Mouse (Mus musculus) liver, adult (tissue): ENCODE measurements at regions not wholly inside any gene's neighbourhood (a gene's known extent, or its start where the extent isn't known, plus 50 kb on each side); places are given as distances from the start of the nearest gene placed in this dataset.

ENCODE experiments used
- GATA4 ChIP-seq: IDR thresholded peaks from 2 replicates; pipeline ENCODE4 v1.6.1; 2014; ENCODE audit warnings: mild to moderate bottlenecking, low read length; ENCODE audit not compliant: insufficient replicate concordance

DNA sequence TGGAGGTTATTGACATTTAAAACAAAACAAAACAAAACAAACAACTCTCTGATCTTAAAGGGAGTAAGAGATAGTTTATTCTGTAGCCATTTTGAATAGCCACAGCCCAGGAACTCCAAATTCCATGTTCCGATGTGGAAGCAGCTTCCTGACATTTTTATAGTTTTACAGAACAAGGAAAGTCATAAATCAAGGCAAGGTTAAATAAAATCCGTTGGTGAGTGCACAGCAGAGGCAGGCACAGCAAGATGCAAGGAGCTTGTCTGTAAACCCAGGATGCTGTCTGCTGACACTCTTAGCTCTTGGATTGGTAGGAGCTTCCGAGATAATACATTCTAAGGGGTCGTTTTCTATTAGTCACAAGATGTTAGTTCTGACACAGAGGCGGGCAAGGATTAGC lies 145.1 kb upstream of the Plekha5 start:
- TF ChIP-seq GATA4: no peak

DNA sequence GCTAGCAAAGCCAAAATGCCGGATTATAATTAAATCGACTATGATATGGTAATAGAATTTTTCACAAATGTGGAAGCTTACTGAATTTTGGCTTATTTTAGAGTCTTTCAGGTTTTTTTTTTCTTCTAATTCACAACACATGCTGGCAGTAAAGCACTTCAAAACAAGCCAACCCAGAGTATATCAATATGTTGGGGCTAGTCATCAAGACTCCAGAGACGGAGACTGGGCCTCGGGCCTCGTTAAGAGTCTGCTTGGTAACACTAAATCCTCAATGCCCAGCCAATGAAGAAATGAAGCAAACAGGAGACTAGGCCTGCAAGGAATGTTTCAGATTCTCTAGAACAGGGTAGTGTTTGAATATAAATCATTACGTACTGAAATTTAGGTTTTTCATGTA lies 153.3 kb upstream of the Plekha5 start:
- no peak for TF ChIP-seq GATA4

DNA sequence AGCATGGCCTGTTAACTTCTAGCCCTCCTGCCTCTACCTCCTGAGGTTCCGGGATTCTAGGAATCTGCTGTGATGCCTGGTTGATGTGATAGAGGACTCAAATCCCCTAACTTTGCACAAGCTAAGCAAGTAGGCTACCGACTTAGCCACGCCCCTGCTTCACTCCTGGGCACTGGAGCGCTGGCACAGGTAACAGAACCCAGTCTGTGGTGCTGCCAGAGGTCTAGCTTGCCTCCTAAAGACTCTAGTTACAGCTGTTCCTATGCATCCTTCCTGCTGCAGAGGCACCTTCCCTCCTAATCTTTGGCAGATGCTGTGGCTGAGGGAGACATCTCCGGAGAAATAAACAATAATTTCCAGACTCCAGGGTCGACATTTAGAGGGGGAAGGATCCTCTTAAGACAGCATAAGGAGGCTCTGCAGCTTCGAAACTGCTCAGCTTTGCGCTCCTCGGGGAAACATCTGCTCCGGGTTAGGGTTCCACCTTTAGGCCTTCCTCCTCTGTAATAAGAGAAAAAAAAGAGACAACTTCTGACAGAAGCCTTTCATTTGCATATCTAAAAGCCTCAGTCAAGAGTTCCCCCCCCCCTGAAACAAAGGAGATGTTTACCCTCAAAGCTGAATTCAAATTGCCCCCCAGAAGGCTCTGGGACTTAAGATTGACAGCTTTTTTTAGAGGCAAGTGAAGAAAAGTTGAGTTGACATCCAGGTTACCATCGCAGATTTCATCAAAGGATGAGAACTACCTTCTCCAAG lies 155.4 kb upstream of the Plekha5 start:
- TF ChIP-seq GATA4: no peak

DNA sequence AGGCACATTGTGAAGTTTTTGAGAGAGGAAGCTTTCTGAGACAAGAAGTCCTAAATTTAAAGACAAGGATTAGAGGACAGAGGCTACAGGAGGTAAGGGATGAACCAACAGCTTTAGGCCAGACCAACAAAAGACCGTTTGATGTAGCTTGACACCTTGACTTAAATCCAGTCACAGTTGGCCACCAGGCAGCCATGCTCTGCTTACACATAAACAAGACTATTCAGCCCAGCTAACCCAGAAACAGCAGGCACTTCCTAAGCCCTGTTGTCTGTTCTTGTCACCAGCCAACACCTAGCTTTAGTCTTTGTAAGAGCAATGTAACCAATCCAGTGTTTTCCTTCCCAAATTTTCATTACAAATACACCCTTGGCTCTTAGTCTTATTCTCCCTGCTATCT lies 159.9 kb upstream of the Plekha5 start:
- no peak for TF ChIP-seq GATA4

DNA sequence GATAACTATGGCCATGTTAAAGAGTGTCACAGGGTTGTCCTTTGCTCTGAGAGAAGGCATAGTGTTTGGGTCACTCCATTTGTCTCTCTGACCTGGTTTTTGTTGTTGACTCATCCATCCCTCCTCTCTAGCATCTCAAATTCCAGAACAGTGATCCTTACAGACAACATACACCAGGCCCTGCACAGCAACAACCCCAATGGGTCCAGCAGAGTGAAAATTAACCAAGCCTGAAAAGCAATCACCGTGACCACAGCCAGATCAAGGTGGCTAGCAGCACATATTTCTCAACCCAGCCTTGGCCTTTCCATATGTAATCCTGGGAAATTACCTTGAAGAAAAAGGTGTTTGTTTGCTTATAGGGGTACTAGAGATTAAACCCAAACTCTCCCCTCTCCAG lies 162.0 kb upstream of the Plekha5 start:
- no peak for TF ChIP-seq GATA4

DNA sequence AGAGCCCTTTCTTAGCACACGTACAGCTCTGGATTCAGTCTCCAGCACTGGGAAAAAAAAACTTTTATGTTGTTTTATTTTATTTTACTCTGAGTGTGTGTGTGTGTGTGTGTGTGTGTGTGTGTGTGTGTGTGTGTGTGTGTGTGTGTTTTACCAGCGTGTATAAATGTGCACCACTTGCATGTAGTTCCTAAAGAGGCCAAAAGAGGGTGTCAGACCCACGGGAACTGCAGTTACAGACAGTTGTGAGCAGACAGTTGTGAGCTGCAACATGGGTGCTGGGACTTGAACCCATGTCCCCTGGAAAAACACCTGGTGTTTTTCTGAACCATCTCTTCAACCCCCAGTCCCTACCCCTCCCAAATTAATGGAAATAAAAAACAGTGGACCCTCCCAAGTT lies 165.1 kb upstream of the Plekha5 start:
- no peak for TF ChIP-seq GATA4

DNA sequence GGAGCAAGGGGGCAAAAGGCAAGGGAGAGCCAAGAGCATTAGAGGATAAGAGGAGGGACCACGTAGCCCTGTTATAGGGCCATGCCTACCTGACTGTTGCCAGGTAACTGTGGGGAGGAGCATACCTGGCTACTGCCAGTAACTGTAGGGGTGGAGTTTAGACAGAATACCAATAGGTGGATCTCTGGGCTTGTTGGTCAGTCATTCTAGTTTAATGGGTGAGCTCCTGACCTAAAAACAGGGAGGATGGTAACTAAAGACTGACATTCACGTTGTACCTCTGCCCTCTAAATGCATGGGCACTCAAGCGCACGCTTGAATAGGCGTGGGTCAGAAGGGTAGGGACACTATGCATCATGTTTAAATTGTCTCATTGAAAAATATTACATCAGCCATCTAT lies 165.8 kb upstream of the Plekha5 start:
- TF ChIP-seq GATA4: no peak

DNA sequence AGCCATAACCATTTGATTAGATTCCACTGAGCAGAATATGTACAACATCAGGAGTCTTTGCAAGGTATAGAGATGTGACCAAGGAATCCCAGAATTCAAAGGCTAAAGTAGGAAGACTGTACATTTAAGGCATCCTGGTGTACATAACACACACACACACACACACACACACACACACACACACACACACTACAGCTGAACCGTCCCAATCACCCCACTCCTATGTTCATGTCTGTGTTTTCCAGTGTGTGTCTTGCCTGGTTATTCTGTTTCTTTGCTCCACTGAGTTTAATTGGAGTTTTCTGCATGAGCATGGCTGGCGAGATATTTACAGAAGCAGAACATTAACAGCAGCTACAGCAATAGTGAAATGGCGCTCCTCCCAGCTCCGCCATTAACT lies 172.3 kb upstream of the Plekha5 start:
- no peak for TF ChIP-seq GATA4

DNA sequence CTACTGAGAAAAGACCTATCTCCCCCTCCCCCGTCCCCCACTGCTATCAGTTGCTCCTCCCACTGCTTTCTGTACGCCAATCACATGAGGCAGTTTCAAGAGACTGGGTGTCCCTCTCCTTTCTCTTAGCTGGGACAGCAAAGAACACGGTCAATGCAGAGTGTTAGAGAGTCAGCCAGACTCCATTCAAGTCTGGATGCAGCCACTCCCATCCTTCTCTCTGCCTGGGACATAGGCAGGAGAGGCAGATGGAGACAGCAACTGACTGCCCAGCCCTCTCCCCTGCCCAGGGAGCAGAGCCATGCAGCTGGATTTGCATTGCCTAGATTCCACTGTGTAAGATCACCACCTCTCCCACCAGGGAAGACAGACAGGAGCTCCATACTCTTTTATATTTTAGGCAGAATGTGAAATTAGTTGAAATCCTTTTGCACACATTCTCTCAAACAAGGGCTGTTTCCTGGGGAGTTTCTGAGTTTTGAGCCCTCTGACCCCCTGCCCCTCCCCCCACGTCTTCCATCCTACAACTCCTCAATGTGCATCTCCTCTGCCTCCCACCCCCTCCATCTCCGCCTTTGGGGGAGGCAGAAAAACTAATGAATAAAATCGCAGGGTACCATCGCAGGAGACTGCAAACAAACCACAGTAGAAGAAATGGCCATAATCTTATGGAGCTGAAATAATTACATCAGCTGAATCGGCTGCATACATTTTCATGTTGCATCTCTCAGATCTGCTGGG lies 180.3 kb upstream of the Plekha5 start:
- TF ChIP-seq GATA4: no peak

DNA sequence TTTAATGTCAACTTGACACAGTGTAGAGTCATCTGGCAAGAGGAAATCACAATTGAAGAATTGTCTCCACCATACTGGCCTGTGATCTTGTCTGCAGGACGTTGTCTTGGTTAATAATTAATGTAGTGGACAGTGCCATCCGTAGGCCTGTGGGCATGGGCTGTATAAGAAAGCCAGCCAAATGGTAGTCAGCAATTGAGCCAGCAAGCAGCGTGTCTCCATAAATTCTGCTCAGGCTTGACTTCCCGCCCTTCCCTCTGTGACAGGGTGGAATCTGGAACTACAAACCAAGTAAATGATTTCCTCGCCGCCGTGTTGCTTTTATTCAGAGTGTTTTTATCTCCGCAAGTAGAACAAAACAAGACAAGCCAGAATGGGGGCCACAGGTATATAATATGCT lies 184.5 kb upstream of the Plekha5 start:
- TF ChIP-seq GATA4: no peak

DNA sequence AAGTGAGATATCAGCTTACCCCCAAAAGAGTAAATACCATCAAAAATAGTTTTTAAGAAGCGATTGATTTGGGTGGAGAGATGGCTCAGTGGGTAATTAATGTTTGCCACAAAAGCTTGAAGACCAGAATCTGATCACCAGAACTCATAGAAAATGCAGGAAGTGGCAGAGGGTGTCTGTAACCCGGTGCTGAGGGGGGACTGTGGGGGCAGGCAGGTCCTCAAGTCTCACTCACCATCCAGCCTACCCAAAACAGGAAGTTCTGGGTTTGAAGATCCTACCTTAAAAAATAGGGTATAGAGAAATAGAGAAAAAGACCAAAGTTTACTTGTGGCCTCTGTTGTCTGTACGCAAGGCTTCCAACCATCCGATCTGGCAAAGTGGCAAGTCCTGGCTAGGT lies 190.3 kb upstream of the Plcz1 start:
- no peak for TF ChIP-seq GATA4

DNA sequence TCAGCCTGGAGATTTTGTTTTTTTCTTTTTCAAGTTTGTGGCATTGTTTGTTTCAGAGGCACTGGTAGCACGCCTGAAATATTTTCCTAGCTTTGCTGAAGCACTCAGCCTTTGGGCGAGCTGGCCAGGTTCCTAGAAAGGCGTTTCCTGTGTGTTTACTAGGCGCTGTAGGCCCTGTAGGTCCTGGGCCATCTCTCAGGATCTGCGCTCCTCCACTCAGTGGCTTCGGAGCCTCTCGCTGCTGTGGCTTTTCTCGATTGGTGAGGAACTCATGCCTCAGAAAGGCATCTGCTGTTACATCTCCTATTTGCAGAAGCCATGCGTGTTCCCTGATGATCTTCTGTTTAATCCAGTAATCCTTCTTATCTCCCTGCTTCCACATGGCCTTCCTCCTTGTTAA lies 188.0 kb upstream of the Plcz1 start:
- TF ChIP-seq GATA4: no peak

DNA sequence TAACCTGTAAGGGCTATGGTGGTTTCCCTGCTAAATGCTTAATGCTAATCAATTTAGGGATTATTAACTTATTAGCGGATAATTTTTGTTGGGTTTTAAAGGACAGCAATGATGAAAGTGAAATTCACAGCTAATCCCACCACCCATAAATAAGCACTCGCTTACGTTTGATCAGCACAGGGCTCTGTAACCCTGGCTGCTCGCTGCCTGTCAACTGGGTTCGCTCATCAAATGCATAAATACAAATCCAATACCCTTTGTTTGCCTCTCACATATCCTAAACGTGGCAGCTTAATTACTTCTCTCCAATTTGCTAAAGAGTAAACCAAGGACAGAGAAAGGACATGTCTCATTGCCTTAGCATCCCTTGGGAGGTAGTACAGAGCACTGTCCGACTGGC lies 187.5 kb upstream of the Plcz1 start:
- no peak for TF ChIP-seq GATA4

DNA sequence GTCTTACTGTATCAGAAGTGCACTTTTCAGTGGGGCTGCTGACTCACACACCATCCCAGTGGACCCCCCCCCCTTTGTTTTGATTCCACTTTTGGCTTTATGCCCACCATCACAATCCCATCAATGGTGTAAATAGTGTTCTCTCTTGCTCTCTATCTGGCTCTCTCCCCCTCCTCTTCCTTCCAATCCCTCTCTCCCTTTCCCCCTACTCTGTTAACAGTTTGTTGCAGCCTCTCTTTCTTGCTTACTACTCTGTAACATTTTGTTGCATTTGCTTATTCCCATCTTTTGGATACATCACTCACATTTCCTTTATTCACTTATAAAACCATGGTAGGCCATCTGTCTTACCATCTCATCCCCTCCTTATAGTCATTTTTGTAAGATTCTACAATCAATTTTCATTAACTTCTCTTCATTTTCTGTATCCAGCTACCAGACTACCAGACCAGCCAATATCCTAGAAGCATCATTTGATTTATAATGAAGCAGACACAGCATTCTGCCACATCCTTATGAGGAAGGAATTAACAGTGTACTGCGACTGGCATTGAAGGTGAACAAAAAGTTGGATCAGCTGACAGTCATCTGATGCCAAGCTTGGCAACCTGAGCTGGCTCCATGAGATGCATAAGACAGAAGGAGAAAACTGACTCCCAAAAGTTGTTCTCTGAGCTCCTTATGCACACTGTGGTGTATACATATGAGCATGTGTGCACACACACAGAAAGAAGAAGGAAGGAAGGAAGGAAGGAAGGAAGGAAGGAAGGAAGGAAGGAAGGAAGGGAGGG lies 181.5 kb upstream of the Plcz1 start:
- TF ChIP-seq GATA4: no peak

DNA sequence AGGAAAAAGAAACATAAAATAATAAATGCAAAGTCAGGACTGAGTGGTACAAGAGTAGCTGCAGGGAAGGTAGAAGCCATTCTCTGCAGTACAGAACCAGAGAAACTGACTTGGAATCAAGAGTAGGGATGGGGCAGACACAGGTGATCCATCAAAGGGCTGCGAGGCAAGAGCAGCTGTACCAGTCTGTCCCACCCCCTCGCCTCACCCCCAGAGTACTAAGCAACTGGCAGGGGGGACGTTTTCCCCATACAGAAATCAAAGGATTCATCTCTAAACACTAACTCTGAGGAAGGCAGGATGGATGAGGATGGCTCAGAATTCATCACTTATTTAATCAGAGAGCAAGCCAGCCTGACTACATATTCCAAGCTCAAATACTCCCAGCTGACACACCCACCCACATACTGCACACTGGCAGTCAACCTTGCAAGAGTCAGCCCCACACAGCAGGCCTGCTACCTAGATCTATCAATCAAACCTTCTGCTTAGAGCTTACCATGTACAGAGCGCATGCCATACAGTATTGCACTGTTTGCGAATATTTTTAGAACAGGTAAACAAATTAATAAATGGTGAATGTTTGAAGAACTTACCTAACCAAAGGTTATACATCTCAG lies 180.5 kb upstream of the Plcz1 start:
- no peak for TF ChIP-seq GATA4
